Mouse (Mus musculus) CH12.LX (cell line): Measurements from ENCODE around the gene Traf3. TPM values are rescaled to one million over a fixed set of nuclear protein-coding genes. Genes with fewer than 3 reads are reported as not detected.

Experiments
- DNase-seq: peaks from one replicate; pipeline ENCODE4 v3.0.0-alpha.2; 2013; ENCODE audit errors: extremely low read depth
- H3K27ac ChIP-seq: 2 replicates; pipeline ENCODE4 v1.5.1; 2012; ENCODE audit warnings: low read depth, mild to moderate bottlenecking, control low read depth, moderate library complexity; ENCODE audit not compliant: insufficient read depth
- H3K27me3 ChIP-seq: replicated peaks from 2 replicates; pipeline ENCODE3; 2012; ENCODE audit warnings: inconsistent platforms
- H3K36me3 ChIP-seq, 2 experiments: replicated peaks in 1 of 2; 2 replicates each; pipeline versions ENCODE3 to v1.6.1; 2012; ENCODE audit warnings: inconsistent platforms in 1 of 2, low read length in 1 of 2, mild to moderate bottlenecking in 1 of 2, mixed read lengths in 1 of 2, moderate library complexity in 1 of 2; ENCODE audit not compliant: control insufficient read depth in 1 of 2, insufficient read depth in 1 of 2
- H3K4me1 ChIP-seq, 2 experiments: 2 replicates each; pipeline ENCODE4 v1.6.1; 2012; ENCODE audit warnings: inconsistent platforms in 1 of 2, moderate library complexity in 1 of 2; ENCODE audit not compliant: insufficient read depth in 2 of 2, control insufficient read depth in 1 of 2
- H3K4me2 ChIP-seq: 2 replicates; pipeline ENCODE4 v1.6.1; 2012; ENCODE audit warnings: low read depth, mild to moderate bottlenecking, control low read depth; ENCODE audit not compliant: poor library complexity, insufficient read depth, severe bottlenecking
- H3K4me3 ChIP-seq, 3 experiments: fragments of 150-350 bp in 1 of 3; sonication (generic) in 1 of 3; replicated peaks in 1 of 3; 2 replicates each; pipeline versions ENCODE3 to v1.5.1; 2011 to 2012; ENCODE audit warnings: low read depth in 2 of 3, low read length in 2 of 3, mild to moderate bottlenecking in 2 of 3, moderate library complexity in 2 of 3, control low read depth in 1 of 3, improper control_type of control experiment in 1 of 3, inconsistent platforms in 1 of 3, mixed read lengths in 1 of 3; ENCODE audit not compliant: poor library complexity in 1 of 3
- H3K79me2 ChIP-seq: replicated peaks from 2 replicates; pipeline ENCODE4 v1.6.1; 2012; ENCODE audit warnings: mild to moderate bottlenecking, moderate library complexity; ENCODE audit not compliant: control insufficient read depth, poor library complexity, insufficient read depth, severe bottlenecking; ENCODE audit errors: extremely low read depth
- H3K9ac ChIP-seq: 2 replicates; pipeline ENCODE4 v1.6.1; 2012; ENCODE audit warnings: low read depth, mild to moderate bottlenecking, control low read depth, moderate library complexity; ENCODE audit not compliant: insufficient read depth
- H3K9me3 ChIP-seq: replicated peaks from 2 replicates; pipeline ENCODE3; 2012; ENCODE audit warnings: low read length, inconsistent platforms, mixed read lengths
- BHLHE40 ChIP-seq: IDR thresholded peaks from 2 replicates; pipeline ENCODE4 v1.6.1; 2011; ENCODE audit warnings: mild to moderate bottlenecking, low read depth, low read length, improper control_type of control experiment
- CHD2 ChIP-seq: IDR thresholded peaks from 2 replicates; pipeline ENCODE4 v1.6.1; 2011; ENCODE audit warnings: low read length, improper control_type of control experiment
- E2F4 ChIP-seq: IDR thresholded peaks from 2 replicates; pipeline ENCODE4 v1.6.1; 2011; ENCODE audit warnings: low read depth, low read length, improper control_type of control experiment; ENCODE audit not compliant: insufficient replicate concordance
- ELF1 ChIP-seq: IDR thresholded peaks from 2 replicates; pipeline ENCODE4 v1.6.1; 2014; ENCODE audit warnings: low read depth, mild to moderate bottlenecking, inconsistent platforms, low read length, improper control_type of control experiment
- EP300 ChIP-seq: IDR thresholded peaks from 2 replicates; pipeline ENCODE4 v1.6.1; 2011; ENCODE audit warnings: low read length, improper control_type of control experiment
- ETS1 ChIP-seq: conservative IDR thresholded peaks from 2 replicates; pipeline ENCODE4 v1.6.1; 2012; ENCODE audit warnings: low read depth, mild to moderate bottlenecking, inconsistent platforms, low read length, improper control_type of control experiment, moderate library complexity
- GABPA ChIP-seq: IDR thresholded peaks from 2 replicates; pipeline ENCODE4 v1.6.1; 2012; ENCODE audit warnings: low read depth, low read length, improper control_type of control experiment, inconsistent platforms; ENCODE audit not compliant: insufficient replicate concordance
- IRF4 ChIP-seq: IDR thresholded peaks from 2 replicates; pipeline ENCODE4 v1.6.1; 2014; ENCODE audit warnings: low read depth, mild to moderate bottlenecking, inconsistent platforms, low read length, improper control_type of control experiment
- JUN ChIP-seq: IDR thresholded peaks from 2 replicates; pipeline ENCODE4 v1.6.1; 2011; ENCODE audit warnings: low read depth, mild to moderate bottlenecking, low read length, improper control_type of control experiment, moderate library complexity; ENCODE audit not compliant: insufficient read depth
- MAFK ChIP-seq: IDR thresholded peaks from 2 replicates; pipeline ENCODE4 v1.6.1; 2011; ENCODE audit warnings: low read length, improper control_type of control experiment; ENCODE audit not compliant: insufficient replicate concordance
- MAX ChIP-seq: IDR thresholded peaks from 2 replicates; pipeline ENCODE4 v1.6.1; 2011; ENCODE audit warnings: low read length, improper control_type of control experiment
- MAZ ChIP-seq: IDR thresholded peaks from 2 replicates; pipeline ENCODE4 v1.6.1; 2012; ENCODE audit warnings: low read depth, mild to moderate bottlenecking, inconsistent platforms, low read length, improper control_type of control experiment, moderate library complexity
- MXI1 ChIP-seq: IDR thresholded peaks from 2 replicates; pipeline ENCODE4 v1.6.1; 2011; ENCODE audit warnings: mild to moderate bottlenecking, low read depth, low read length, improper control_type of control experiment
- MYC ChIP-seq: IDR thresholded peaks from 2 replicates; pipeline ENCODE4 v1.6.1; 2011; ENCODE audit warnings: low read depth, mild to moderate bottlenecking, improper control_type of control experiment, low read length
- NELFE ChIP-seq: IDR thresholded peaks from 2 replicates; pipeline ENCODE4 v1.6.1; 2011; ENCODE audit warnings: low read depth, low read length, improper control_type of control experiment
- NRF1 ChIP-seq: IDR thresholded peaks from 2 replicates; pipeline ENCODE4 v1.6.1; 2014; ENCODE audit warnings: low read depth, mild to moderate bottlenecking, inconsistent platforms, low read length, improper control_type of control experiment, moderate library complexity
- POLR2A ChIP-seq: IDR thresholded peaks from 2 replicates; pipeline ENCODE4 v1.6.1; 2011; ENCODE audit warnings: low read depth, mild to moderate bottlenecking, improper control_type of control experiment, low read length
- POLR2AphosphoS2 ChIP-seq: IDR thresholded peaks from 2 replicates; pipeline ENCODE4 v1.6.1; 2011; ENCODE audit warnings: low read depth, low read length, improper control_type of control experiment
- SIN3A ChIP-seq: IDR thresholded peaks from 2 replicates; pipeline ENCODE4 v1.6.1; 2012; ENCODE audit warnings: low read length, improper control_type of control experiment, inconsistent platforms
- SMC3 ChIP-seq: IDR thresholded peaks from 2 replicates; pipeline ENCODE4 v1.6.1; 2011; ENCODE audit warnings: low read depth, low read length, improper control_type of control experiment
- TCF12 ChIP-seq: IDR thresholded peaks from 2 replicates; pipeline ENCODE4 v1.6.1; 2014; ENCODE audit warnings: low read depth, mild to moderate bottlenecking, inconsistent platforms, low read length, improper control_type of control experiment
- UBTF ChIP-seq: IDR thresholded peaks from 2 replicates; pipeline ENCODE4 v1.6.1; 2012; ENCODE audit warnings: low read depth, mild to moderate bottlenecking, inconsistent platforms, low read length, improper control_type of control experiment, moderate library complexity
- USF1 ChIP-seq: IDR thresholded peaks from 2 replicates; pipeline ENCODE4 v1.6.1; 2014; ENCODE audit warnings: low read depth, mild to moderate bottlenecking, inconsistent platforms, low read length, improper control_type of control experiment
- ZC3H11A ChIP-seq: IDR thresholded peaks from 2 replicates; pipeline ENCODE4 v1.6.1; 2012; ENCODE audit warnings: low read depth, mild to moderate bottlenecking, inconsistent platforms, low read length, improper control_type of control experiment
- ZKSCAN1 ChIP-seq: IDR thresholded peaks from 2 replicates; pipeline ENCODE4 v1.6.1; 2012; ENCODE audit warnings: low read depth, inconsistent platforms, low read length, improper control_type of control experiment, borderline replicate concordance
- ZMIZ1 ChIP-seq: IDR thresholded peaks from 2 replicates; pipeline ENCODE4 v1.6.1; 2012; ENCODE audit warnings: low read depth, mild to moderate bottlenecking, inconsistent platforms, low read length, improper control_type of control experiment
- ZNF384 ChIP-seq: IDR thresholded peaks from 2 replicates; pipeline ENCODE4 v1.6.1; 2012; ENCODE audit warnings: low read depth, low read length, improper control_type of control experiment, inconsistent platforms
- dilution Hi-C: fragments of 300-500 bp; cut with MboI; formaldehyde crosslinking; loops from 2 replicates; pipeline ENCODE4 v1.14.3; 2020; ENCODE audit warnings: low sequenced_read_pairs; ENCODE audit not compliant: extremely low pct_unique_long_range_greater_than_20kb, extremely low pct_ligation_motif_present
- in situ Hi-C: fragments of 300-500 bp; cut with MboI; formaldehyde crosslinking; loops from 3 replicates; pipeline ENCODE4 v1.14.3; 2019; ENCODE audit warnings: low sequenced_read_pairs, low pct_ligation_motif_present, low pct_unique_long_range_greater_than_20kb, mixed read lengths
- polyA plus RNA-seq: library from polyadenylated mRNA; unstranded; fragments of >175 nt; gene quantifications from 2 replicates; pipeline ENCODE4 v1.2.1, GENCODE M21; 2012; ENCODE audit warnings: low read depth; ENCODE audit not compliant: insufficient read length
- total RNA-seq, 2 experiments: library from RNA; depleted of rRNA; stranded (reverse); fragments of 300-350 nt in 1 of 2; fragments of >200 nt in 1 of 2; gene quantifications; 2 replicates each; pipeline ENCODE4 v1.2.3; 2012 to 2014

Traf3 gene
- total and polyA plus RNA-seq, 3 experiments = 10.9 to 33.1 (median 17.5) TPM

- Histone ChIP-seq H3K36me3 (peaks cover 0 to 4% of the 10 kb centered on the region in 2 experiments), H3K9me3 (no peaks in the 10 kb centered on the region), H3K27ac (peak overlapping the region; percentile 96), H3K79me2 (peaks cover 20% of the 10 kb centered on the region), H3K4me1 (peaks cover 18 to 56% of the 10 kb centered on the region in 2 experiments), H3K4me3 (peak overlapping the region; percentile 71 to 78 (median 72)), H3K27me3 (no peaks in the 10 kb centered on the region), H3K4me2 (peak overlapping the region; percentile 89), H3K9ac (peak overlapping the region; percentile 78)
- dilution Hi-C loops = no loop called here
- DNase-seq = no peak
- TF ChIP-seq GABPA (no peak), ZKSCAN1 (no peak), BHLHE40 (peak; percentile 47; the same call in 1 of the 2 replicates), JUN (no peak), EP300 (no peak), TCF12 (no peak), MAZ (no peak), IRF4 (0 out of 2 replicates have a peak, but pooled peaks have one; percentile 4), MAX (peak; percentile 94), ZMIZ1 (no peak), POLR2AphosphoS2 (0 out of 2 replicates have a peak, but pooled peaks have one; percentile 14), MXI1 (peak; percentile 33; the same call in 1 of the 2 replicates), MYC (peak; percentile 92), ZNF384 (no peak), ETS1 (no peak), NELFE (no peak), ELF1 (no peak), CHD2 (no peak)
- in situ Hi-C loops = loop anchor here (10.0 kb wide), 1 partner anchor 94 kb away; no protein-coding TSS in a partner anchor
Measured at GRCm38 (mm10) chr12:111160871-111161270, 5.3 kb upstream of the Traf3 start.

- Histone ChIP-seq H3K4me1 (peaks cover 18 to 56% of the 10 kb centered on the region in 2 experiments), H3K9me3 (no peaks in the 10 kb centered on the region), H3K4me3 (peak overlapping the region; percentile 71 to 78 (median 72)), H3K27ac (peak overlapping the region; percentile 96), H3K79me2 (peaks cover 21% of the 10 kb centered on the region), H3K4me2 (peak overlapping the region; percentile 89), H3K9ac (peak overlapping the region; percentile 78), H3K27me3 (no peaks in the 10 kb centered on the region), H3K36me3 (peaks cover 0 to 4% of the 10 kb centered on the region in 2 experiments)
- TF ChIP-seq SIN3A = peak; percentile 10; the same call in 1 of the 2 replicates
- TF ChIP-seq POLR2A = no peak
- no peak for TF ChIP-seq MAFK
- no peak for TF ChIP-seq NRF1
- no peak for TF ChIP-seq CHD2
- no peak for TF ChIP-seq ZC3H11A
- no peak for TF ChIP-seq SMC3
- TF ChIP-seq MAX = peak; percentile 65
- TF ChIP-seq MXI1 = peak; percentile 72; the same call in 1 of the 2 replicates
- 0 out of 2 replicates have a peak, but pooled peaks have one; percentile 10 for TF ChIP-seq IRF4
- TF ChIP-seq E2F4 = no peak
- TF ChIP-seq MAZ = peak; percentile 35; the same call in 1 of the 2 replicates
- no peak for TF ChIP-seq USF1
- no peak for TF ChIP-seq ELF1
- no peak for TF ChIP-seq NELFE
- TF ChIP-seq UBTF = no peak
- TF ChIP-seq EP300 = no peak
- no peak for DNase-seq
- in situ Hi-C loops = loop anchor here (10.0 kb wide), 1 partner anchor 93 kb away; no protein-coding TSS in a partner anchor
- dilution Hi-C loops = no loop called here
Measured at GRCm38 (mm10) chr12:111161943-111162311, 4.2 kb upstream of the Traf3 start.
